Mouse (Mus musculus) T-cell, adult 2 months (primary cell): ENCODE results near the gene Ctnnd2.

ENCODE experiments used
- DNase-seq: peaks from one replicate; pipeline ENCODE4 v3.0.0; 2022; ENCODE audit warnings: low spot score

Ctnnd2 gene

DNA sequence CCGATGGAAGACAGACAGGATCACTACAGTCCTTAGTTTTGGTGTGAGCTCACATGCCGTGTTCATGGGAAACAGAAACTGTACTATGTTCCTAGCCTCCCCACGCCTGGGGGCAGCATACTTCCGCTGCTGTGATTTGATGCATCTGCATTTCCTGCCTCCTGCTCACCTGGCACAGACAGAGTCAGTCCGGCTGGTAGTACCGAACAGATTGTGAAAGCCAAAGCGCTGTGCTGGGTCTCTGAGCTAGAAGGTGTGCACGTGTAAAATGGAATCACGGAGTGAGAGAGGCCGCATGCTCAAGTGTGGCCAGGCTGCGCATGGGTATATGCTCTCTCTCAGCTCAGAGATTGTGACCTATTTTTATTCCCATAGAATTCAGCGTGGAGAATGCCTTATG is 820.0 kb downstream of the Ctnnd2 start:
- DNase-seq, result no peak

DNA sequence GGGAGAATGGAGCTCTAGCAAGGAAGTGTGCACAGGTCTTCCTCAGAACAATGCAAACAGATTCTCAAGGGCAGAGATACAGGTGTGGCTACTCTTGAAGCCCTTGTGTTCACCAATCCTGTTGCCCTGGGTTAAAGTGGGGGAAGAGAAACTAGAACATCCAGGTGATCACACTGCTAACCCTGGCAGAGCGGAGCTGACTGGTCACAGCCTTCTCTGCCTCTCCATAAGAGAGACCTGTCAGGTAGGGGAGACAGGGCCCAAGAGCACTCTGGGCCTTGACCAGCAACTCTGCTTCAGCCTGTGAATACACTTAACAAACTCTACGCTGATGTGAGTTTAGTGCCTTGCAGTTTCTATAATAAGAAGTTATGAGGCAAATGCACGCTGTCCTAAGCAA is 820.5 kb downstream of the Ctnnd2 start:
- DNase-seq, result no peak

DNA sequence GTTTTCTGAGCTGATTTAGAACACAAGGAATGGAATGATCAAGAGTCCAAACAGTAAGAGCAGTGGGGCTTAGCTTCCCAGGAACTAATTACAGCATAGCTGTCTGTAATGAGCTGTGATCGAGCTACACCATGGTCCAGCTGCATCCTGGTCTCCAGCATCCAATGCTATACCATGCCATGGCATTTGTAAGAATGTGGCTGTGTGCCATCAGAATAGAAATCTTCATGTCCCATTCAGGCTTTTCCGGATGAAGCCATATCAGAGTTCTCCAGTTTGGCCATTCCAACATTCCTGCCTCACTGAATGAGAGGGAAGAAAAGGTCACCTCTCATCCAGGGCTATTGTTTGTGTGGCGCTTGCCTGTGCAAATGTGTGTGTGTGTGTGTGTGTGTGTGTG is 823.0 kb downstream of the Ctnnd2 start:
- DNase-seq, result no peak

DNA sequence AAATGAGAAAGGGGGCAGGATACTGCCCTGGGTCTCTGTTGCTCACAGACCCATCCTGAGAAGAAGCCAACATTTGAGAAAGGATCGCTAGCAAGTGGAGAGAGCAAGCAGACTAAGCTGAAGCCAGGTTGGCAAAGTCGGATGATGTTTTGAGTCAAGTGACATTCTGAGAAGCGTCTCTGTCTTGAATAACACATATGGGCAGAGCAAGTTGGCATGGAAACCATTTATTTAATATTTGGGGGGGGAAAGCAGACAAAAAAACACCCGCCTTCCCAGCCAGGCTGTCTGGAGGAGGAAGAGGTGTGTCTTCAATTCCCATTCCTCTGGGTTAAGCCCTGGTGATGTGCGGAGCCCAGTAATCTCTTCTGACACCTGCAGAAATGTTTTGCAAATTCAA is 832.1 kb downstream of the Ctnnd2 start:
- DNase-seq, result no peak

DNA sequence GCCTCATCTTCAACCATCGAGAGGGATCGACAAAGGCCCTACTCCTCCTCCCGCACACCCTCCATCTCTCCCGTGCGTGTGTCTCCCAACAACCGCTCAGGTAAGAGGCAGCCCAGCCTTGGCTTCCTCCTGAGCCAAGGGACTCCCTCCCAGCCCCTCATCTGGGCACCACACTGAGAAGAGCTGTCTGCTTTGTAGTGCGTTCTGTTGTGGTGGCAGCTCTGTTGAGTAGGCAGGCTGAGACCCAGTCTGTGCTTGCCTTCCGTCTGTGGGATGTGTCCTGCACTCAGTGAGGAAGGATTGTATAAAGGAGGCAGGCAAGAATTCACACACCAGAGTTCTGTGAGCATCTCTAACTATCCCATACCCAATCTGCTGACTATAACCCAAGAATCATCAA is 832.6 kb downstream of the Ctnnd2 start:
- DNase-seq, result no peak

DNA sequence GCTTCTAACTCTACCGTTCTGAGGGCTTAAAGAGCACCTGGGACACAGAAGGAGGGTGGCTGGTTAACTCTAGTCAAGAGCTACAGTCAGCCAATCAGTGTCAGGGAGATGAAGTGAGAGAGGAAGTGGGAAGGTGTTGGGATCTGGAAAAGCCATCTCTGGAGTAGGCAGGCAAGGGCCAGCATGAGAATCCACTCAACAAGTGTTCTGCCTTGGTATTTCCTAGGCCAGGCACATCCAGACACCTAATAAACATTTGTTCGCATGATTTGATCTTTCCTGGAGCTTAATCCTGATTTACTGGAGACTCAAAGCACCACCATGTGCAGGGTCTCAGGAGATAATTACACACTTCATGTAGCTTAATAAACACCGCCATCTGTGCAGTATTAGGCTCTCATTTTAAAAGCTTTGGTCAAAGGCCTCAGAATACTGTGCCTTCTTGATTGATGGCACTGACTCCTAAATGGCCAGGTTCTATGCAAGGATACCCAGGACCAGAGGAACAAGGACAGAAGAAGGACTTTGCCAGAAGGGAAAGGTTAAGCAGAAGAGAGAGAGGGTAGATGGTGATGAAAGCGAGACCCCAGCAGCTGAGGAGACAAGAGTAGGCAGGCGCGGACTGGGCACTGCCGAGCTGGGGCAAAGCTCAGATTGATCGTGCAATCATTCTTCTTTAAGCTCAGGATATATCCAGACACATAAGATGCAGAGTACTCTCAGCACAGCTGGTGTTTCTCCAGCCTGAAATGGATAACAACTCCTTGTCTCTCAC is 833.8 kb downstream of the Ctnnd2 start:
- no peak for DNase-seq

DNA sequence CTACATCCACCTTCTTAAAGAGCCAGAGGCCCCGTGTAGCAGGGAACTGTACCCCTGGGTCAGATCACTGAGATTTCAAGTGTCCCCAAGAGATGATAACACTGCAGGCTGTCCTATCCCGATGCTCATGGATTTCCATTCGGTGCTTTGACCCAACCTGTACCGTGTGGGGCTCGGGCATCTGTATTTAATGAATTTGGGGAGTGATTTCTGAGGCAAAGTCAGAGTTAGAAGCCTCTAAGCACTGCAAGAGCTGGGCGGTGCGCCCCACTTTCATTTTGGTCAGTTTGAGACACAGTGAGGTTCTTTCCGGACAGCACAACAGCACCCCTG is 834.4 kb downstream of the Ctnnd2 start:
- no peak for DNase-seq

DNA sequence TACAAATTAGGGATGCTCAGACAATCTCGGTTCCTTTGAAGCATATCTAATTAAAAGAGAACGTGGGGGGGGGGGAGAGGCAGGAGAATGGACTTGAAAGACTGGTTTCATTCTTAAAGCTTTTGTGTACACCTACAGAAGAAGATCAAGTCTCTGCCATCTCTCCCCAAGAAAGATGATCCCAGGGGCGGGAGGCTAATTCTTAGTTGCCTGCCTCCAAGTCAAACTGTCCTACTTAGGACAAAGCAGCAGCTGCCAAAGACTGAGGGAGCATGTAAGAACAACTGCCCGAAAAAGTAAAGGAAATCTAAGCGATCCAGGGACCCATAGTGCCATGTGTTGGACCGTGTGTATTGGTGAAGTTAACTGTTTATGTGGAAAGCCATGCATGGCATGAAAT is 836.2 kb downstream of the Ctnnd2 start:
- no peak for DNase-seq

DNA sequence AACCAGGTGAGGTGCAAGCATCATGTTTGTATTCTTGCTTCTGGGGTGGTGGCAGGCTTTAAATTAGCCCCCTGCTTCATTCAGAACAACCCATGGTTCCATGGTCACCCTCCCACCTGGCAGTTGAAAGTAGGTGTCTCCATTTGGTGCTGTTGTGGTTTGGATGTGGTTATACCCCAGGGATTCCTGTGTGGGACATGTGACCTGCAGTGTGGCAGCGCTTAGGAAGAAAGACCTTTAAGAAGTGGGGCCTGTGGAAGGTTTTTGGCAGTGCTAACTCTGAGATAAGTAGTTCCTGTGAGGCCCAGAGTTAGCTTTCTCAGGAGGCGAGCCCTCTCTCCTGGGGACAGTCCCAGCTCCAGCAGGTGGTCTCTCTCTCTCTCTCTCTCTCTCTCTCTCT is 848.4 kb downstream of the Ctnnd2 start:
- DNase-seq, result no peak

DNA sequence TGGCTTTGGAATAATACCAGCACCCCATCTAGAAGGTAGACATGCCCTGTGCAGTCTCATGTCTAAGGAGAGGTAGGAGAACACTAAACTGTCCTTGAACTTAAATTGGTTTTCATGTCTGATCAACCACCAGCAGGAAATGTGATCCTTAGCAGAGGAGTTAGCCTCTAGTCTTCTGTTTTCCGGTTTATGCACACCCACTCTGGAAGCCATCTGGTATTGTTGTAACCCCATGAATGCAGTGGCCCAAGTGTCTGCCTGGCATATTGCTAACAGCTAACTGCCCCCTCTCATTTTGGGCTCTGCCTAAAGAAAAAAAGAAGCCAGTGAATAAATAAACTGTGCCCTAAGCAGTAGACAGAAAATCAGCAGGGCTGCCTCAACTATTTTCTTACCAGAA is 849.6 kb downstream of the Ctnnd2 start:
- DNase-seq, result no peak

DNA sequence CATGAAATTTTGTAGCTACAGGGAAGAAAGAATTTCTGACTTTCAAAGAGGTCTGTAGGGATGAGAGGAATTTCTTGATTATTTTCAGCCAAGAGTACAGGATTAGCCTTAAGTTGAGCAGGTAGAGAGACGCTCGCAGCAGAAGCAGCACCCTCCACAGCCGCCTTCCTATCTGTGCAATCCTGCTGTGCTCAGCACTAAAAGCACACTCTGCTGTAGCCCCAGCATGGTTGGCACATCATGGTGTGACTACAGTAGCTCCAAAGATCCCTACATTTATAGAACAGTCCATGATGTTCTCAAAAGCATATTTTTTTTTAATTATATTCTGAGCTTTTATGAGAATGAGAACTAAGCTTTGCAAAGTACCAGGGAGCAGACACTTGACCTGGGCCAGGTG is 850.1 kb downstream of the Ctnnd2 start:
- no peak for DNase-seq

DNA sequence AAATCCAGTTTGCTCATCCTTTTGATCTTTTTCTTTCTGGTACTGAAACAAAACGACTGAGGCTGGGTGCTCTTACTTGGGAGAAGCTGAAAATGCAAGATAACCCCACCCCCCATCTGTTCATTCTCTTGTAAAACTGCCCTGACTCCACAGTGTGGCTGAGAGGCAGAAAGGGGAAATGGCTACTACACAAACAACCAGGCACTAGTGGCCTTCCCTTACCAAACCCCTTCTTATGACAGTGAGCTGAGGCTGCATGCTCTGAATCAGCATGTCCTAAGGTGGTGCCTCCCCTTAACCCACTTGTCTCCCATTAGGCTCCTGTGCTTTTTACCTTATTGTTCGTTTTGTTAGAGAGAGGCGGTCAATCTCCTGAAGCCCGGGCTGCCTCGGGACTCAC is 851.4 kb downstream of the Ctnnd2 start:
- DNase-seq, result no peak

DNA sequence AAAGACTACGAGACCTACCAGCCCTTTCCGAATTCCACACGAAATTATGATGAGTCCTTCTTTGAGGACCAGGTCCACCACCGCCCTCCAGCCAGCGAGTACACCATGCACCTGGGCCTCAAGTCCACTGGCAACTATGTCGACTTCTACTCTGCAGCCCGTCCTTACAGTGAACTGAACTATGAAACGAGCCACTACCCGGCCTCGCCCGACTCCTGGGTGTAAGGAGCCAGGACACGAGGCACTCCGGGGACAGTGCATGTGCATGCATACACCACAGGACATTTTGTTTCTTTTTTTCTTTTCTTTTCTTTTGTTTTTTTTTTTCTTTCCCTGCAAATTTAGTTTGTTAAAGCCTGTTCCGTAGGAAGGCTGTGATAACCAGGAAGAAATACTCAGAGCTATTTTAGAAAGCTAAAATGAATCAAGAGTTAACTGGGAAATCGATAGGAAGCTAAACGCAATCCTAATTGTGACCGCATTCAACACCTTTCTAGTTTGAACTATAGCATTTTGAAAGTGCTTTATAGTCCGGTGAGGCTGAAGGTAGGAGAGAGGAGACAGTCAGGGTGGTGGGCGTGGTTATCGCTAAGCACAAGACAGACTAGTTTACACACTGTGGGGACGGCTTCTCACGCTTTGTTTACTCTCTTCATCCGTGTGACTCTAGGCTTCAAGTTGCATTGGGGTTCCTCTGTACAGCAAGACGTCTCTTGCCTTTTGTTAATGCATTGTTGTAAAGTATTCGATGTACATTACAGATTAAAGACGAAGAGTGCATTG is 855.2 kb downstream of the Ctnnd2 start:
- DNase-seq, result no peak

DNA sequence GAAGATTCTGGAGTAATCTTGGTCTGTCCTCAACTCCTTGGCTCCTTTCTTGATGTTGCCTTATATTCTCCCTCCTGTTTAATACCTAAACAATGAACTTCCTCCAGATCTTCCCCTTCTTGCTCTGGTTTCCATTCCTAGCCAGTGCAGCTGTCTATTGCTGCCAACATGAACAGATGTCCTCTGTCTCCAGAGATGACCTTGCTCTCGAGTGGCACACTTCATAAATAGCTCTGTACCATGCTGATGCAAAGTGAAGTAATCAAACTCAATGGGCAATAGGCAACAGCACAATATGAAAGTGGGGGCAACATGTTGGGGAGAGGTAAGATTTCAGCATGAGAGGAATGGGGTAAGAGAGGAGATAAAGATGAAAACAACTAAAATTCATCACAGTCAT is 872.6 kb downstream of the Ctnnd2 start:
- no peak for DNase-seq

DNA sequence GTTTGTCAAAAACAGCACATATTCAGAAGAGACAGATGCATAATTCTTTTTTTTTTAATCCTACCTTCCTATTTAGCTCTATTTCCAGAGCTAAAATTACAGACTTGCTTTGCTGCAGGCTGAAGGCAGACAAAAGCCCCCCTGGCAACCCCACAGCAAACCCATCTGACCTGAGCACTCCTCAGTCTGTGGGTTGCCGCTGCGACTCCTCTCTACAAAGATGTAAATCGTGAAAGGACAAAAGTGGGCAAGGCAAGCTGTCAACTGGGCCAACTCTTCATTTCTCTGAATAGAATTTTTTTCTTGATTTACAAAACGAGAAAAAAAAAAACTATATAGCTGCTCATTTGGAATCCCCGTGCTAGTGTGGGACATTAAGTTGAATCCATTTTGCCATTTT is 879.1 kb downstream of the Ctnnd2 start:
- DNase-seq, result no peak

DNA sequence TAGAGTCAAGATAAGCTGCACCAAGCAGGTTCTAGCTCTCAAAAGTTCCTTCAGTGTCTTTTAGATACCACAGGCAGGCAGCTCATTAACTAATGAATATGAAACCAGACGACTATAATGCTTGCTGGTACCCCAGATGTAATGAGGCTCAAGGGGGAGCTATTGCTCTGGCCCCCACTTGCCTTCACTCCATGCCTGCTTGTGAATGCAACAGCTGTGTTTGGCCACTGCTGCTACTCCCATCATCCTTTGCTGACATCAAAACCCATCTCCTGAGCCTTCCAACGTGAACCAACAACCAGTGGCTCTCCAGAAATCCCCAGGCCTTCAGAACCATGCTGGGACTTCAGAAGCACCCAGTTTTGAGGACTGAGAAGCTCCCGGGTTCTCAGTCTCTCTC is 883.8 kb downstream of the Ctnnd2 start:
- DNase-seq, result no peak

DNA sequence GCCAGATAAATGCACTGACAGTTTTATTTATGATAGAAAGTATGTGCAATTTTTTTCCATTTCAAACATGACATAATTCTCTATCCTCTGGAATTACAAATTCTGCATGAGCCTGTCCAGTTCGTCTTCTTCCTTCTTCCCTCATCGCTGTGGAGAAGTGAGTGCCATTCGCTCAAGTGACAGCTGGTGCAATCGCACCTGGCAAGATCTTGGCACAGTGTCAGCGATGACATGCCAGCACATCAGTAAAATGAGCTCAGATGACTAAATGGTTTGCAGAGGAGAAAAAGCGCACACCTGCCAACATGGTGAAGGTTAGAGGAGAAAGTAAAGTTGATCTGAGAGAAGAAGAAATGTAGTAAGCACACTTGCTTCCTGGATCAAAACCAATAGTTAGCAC is 885.9 kb downstream of the Ctnnd2 start:
- no peak for DNase-seq

DNA sequence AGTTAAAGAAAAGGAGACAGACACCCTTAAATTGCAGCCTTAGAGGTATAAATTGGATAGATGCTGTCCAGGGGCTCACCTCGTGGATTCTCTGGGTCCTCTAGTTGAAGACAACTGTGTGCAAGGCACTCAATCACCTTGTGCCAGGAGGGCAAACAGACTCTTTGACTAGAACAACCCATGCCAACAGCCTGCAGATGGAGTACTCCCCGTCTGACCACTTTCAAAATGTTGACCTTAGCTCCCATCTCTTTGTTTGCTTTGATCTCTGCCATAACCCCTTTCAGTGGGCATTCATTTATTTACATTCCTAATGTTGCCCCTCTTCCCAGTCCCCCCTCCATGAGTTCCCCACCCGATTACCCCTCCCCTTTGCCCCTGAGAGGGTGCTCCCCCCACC is 891.3 kb downstream of the Ctnnd2 start:
- DNase-seq, result no peak

DNA sequence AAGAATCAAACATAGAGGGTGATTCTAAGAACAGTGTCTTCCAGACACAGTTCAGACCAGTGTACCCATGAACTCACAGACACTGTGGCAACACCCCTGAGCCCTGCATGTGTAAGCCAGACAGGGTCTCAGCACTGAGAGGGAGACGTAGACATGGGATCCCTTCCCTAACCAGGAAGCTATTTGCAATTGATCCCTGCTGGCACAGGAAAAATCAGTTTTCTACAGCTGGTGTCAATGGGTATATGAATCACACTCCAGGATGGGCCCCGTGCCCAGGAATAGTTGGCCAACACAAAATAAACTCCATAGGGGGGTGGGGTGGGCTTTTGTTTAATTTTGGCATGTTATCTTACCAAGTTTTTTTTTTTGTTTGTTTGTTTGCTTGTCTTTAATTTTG is 895.7 kb downstream of the Ctnnd2 start:
- no peak for DNase-seq

DNA sequence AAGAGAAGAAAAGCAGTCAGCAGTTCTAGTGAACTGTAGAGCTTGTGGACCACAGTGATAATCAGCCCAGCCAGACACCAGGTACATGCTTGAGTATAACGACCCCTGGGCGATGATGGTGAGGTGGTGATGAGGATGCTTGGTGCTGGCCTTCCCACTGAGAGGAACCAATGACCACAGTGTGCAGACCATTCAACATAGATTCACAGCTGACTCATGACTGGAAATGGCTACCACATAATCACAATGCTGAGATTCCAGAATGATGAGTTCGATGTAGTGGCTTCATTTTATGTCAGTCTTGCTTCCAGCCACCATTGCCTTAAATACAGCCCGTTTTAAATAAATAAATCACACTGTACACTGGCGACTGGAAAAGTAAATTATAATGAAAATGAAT is 897.9 kb downstream of the Ctnnd2 start:
- DNase-seq, result no peak
